Mouse (Mus musculus): Measurements from ENCODE around the gene Gimap4. TPM values are rescaled to one million over a fixed set of nuclear protein-coding genes. Genes with fewer than 3 reads are reported as not detected.

Gene Gimap4
- total and polyA plus RNA-seq, 2 experiments from 2014 or later = 0.48 to 0.77 TPM

GRCm38 (mm10) chr6:48737688-48738087 is 53.3 kb downstream of the Gimap4 start:
- H3K9ac ChIP-seq (replicated peaks; ENCODE audit: low read length, poor library complexity, severe bottlenecking) = no peak overlapping the region
- DNase-seq (ENCODE audit: low spot score) = no peak
- H3K27me3 ChIP-seq (ENCODE audit: insufficient read depth, low read length) = no peaks in the 10 kb centered on the region
- no peak overlapping the region for H3K4me2 ChIP-seq (ENCODE audit: low read depth, low read length, poor library complexity, severe bottlenecking)
- no peak for TF ChIP-seq CTCF (IDR thresholded peaks at IDR 0.05)
- no peaks in the 10 kb centered on the region for H3K9me3 ChIP-seq (ENCODE audit: low read length)
- no peak for ATAC-seq (ENCODE audit: low FRiP score)
- no peaks in the 10 kb centered on the region for H3K4me1 ChIP-seq (ENCODE audit: insufficient read depth, low read length)
- 92% methylated on average over 5 of the region's 5 CpGs for WGBS
- H3K27ac ChIP-seq (ENCODE audit: low read depth, low read length) = no peak overlapping the region
- no peak overlapping the region for H3K4me3 ChIP-seq (ENCODE audit: low read depth, low read length)
- no peaks in the 10 kb centered on the region for H3K36me3 ChIP-seq (ENCODE audit: insufficient read depth, low read length)

- Histone ChIP-seq H3K36me3 (ENCODE audit: insufficient read depth, low read length) (no peaks in the 10 kb centered on the region), H3K4me3 (ENCODE audit: low read depth, low read length) (no peak within 1 kb of the TSS), H3K9me3 (ENCODE audit: low read length) (no peaks in the 10 kb centered on the region), H3K4me1 (ENCODE audit: insufficient read depth, low read length) (no peaks in the 10 kb centered on the region), H3K27ac (ENCODE audit: low read depth, low read length) (no peak within 1 kb of the TSS), H3K9ac (replicated peaks; ENCODE audit: low read length, poor library complexity, severe bottlenecking) (no peak within 1 kb of the TSS), H3K4me2 (ENCODE audit: low read depth, low read length, poor library complexity, severe bottlenecking) (no peak within 1 kb of the TSS), H3K27me3 (ENCODE audit: insufficient read depth, low read length) (no peaks in the 10 kb centered on the region)
- 83% methylated on average over 15 of the region's 15 CpGs for WGBS
- TF ChIP-seq CTCF (IDR thresholded peaks at IDR 0.05) = no peak
- DNase-seq (ENCODE audit: low spot score) = no peak
- no peak for ATAC-seq (ENCODE audit: low FRiP score)
These were observed 54.8 kb downstream of the Gimap4 start, which contains the start of gene Gimap1 for GRCm38 (mm10) chr6:48738961-48739779. Gene Gimap1, plus strand, starts transcription at chr6:48739054.

GRCm38 (mm10) chr6:48739780-48740055 is 55.4 kb downstream of the Gimap4 start:
- ATAC-seq (ENCODE audit: low FRiP score) = no peak
- TF ChIP-seq CTCF (IDR thresholded peaks at IDR 0.05) = no peak
- Histone ChIP-seq H3K27me3 (ENCODE audit: insufficient read depth, low read length) (no peaks in the 10 kb centered on the region), H3K4me3 (ENCODE audit: low read depth, low read length) (no peak overlapping the region), H3K36me3 (ENCODE audit: insufficient read depth, low read length) (no peaks in the 10 kb centered on the region), H3K27ac (ENCODE audit: low read depth, low read length) (no peak overlapping the region), H3K9me3 (ENCODE audit: low read length) (no peaks in the 10 kb centered on the region), H3K9ac (replicated peaks; ENCODE audit: low read length, poor library complexity, severe bottlenecking) (no peak overlapping the region), H3K4me1 (ENCODE audit: insufficient read depth, low read length) (no peaks in the 10 kb centered on the region), H3K4me2 (ENCODE audit: low read depth, low read length, poor library complexity, severe bottlenecking) (no peak overlapping the region)
- WGBS = 90% methylated on average over 3 of the region's 3 CpGs
- DNase-seq (ENCODE audit: low spot score) = no peak

GRCm38 (mm10) chr6:48740501-48741169 is 56.3 kb downstream of the Gimap4 start:
- ATAC-seq (ENCODE audit: low FRiP score) (no peak), DNase-seq (ENCODE audit: low spot score) (no peak)
- Histone ChIP-seq H3K4me1 (ENCODE audit: insufficient read depth, low read length) (no peaks in the 10 kb centered on the region), H3K4me2 (ENCODE audit: low read depth, low read length, poor library complexity, severe bottlenecking) (no peak overlapping the region), H3K36me3 (ENCODE audit: insufficient read depth, low read length) (no peaks in the 10 kb centered on the region), H3K9me3 (ENCODE audit: low read length) (no peaks in the 10 kb centered on the region), H3K27ac (ENCODE audit: low read depth, low read length) (no peak overlapping the region), H3K4me3 (ENCODE audit: low read depth, low read length) (no peak overlapping the region), H3K27me3 (ENCODE audit: insufficient read depth, low read length) (no peaks in the 10 kb centered on the region), H3K9ac (replicated peaks; ENCODE audit: low read length, poor library complexity, severe bottlenecking) (no peak overlapping the region)
- WGBS = 77% methylated on average over 3 of the region's 3 CpGs
- no peak for TF ChIP-seq CTCF (IDR thresholded peaks at IDR 0.05)

GRCm38 (mm10) chr6:48741273-48741672 is 56.9 kb downstream of the Gimap4 start:
- DNase-seq (ENCODE audit: low spot score) (no peak), ATAC-seq (ENCODE audit: low FRiP score) (no peak)
- Histone ChIP-seq H3K9me3 (ENCODE audit: low read length) (no peaks in the 10 kb centered on the region), H3K9ac (replicated peaks; ENCODE audit: low read length, poor library complexity, severe bottlenecking) (no peak overlapping the region), H3K4me2 (ENCODE audit: low read depth, low read length, poor library complexity, severe bottlenecking) (no peak overlapping the region), H3K4me1 (ENCODE audit: insufficient read depth, low read length) (no peaks in the 10 kb centered on the region), H3K4me3 (ENCODE audit: low read depth, low read length) (no peak overlapping the region), H3K27me3 (ENCODE audit: insufficient read depth, low read length) (no peaks in the 10 kb centered on the region), H3K27ac (ENCODE audit: low read depth, low read length) (no peak overlapping the region), H3K36me3 (ENCODE audit: insufficient read depth, low read length) (no peaks in the 10 kb centered on the region)
- 16% methylated on average over 3 of the region's 3 CpGs for WGBS
- TF ChIP-seq CTCF (IDR thresholded peaks at IDR 0.05) = no peak

Other genes starting within 250 kb of the Gimap4 start
- 28.0 and 43.0 TPM in 2 replicates for gene Zfp467, start 238.7 kb upstream of the Gimap4 start, total RNA-seq (2014; rRNA removed)
- 41.7 and 44.6 TPM in 2 replicates for gene Zfp467, start 238.7 kb upstream of the Gimap4 start, polyA plus RNA-seq (2015; fragmentation: Nextera tagmentation; extraction: Ambion mirVana)
- gene Sspo, start 236.3 kb upstream of the Gimap4 start, total RNA-seq (2014; rRNA removed) = 4.6 and 7.3 TPM in 2 replicates
- gene Sspo, start 236.3 kb upstream of the Gimap4 start, polyA plus RNA-seq (2015; fragmentation: Nextera tagmentation; extraction: Ambion mirVana) = 0.67 and 1.2 TPM in 2 replicates
- gene Atp6v0e2, start 146.9 kb upstream of the Gimap4 start, total RNA-seq (2014; rRNA removed) = 398 and 447 TPM in 2 replicates
- 497 and 556 TPM in 2 replicates for gene Atp6v0e2, start 146.9 kb upstream of the Gimap4 start, polyA plus RNA-seq (2015; fragmentation: Nextera tagmentation; extraction: Ambion mirVana)
- 29.4 and 82.4 TPM in 2 replicates for gene Lrrc61, start 129.8 kb upstream of the Gimap4 start, total RNA-seq (2014; rRNA removed)
- 21.4 and 23.3 TPM in 2 replicates for gene Lrrc61, start 129.8 kb upstream of the Gimap4 start, polyA plus RNA-seq (2015; fragmentation: Nextera tagmentation; extraction: Ambion mirVana)
- 4.6 and 6.6 TPM in 2 replicates for gene Rarres2, start 111.8 kb upstream of the Gimap4 start, total RNA-seq (2014; rRNA removed)
- gene Rarres2, start 111.8 kb upstream of the Gimap4 start, polyA plus RNA-seq (2015; fragmentation: Nextera tagmentation; extraction: Ambion mirVana) = 7.4 and 10.6 TPM in 2 replicates
- not detected in 2 replicates for gene Gm45021, start 94.9 kb upstream of the Gimap4 start, total RNA-seq (2014; rRNA removed)
- not detected in 2 replicates for gene Gm45021, start 94.9 kb upstream of the Gimap4 start, polyA plus RNA-seq (2015; fragmentation: Nextera tagmentation; extraction: Ambion mirVana)
- 76.5 and 91.5 TPM in 2 replicates for gene Repin1, start 90.7 kb upstream of the Gimap4 start, total RNA-seq (2014; rRNA removed)
- gene Repin1, start 90.7 kb upstream of the Gimap4 start, polyA plus RNA-seq (2015; fragmentation: Nextera tagmentation; extraction: Ambion mirVana) = 41.2 and 42.8 TPM in 2 replicates
- not detected in 2 replicates for gene Gm44965, start 90.6 kb upstream of the Gimap4 start, total RNA-seq (2014; rRNA removed)
- gene Gm44965, start 90.6 kb upstream of the Gimap4 start, polyA plus RNA-seq (2015; fragmentation: Nextera tagmentation; extraction: Ambion mirVana) = 0.75 and 1.7 TPM in 2 replicates
- 8.6 and 9.5 TPM in 2 replicates for gene Zfp775, start 82.5 kb upstream of the Gimap4 start, total RNA-seq (2014; rRNA removed)
- 8.6 and 9.5 TPM in 2 replicates for gene Zfp775, start 82.5 kb upstream of the Gimap4 start, polyA plus RNA-seq (2015; fragmentation: Nextera tagmentation; extraction: Ambion mirVana)
- gene AI854703, start 57.8 kb upstream of the Gimap4 start, total RNA-seq (2014; rRNA removed) = 51.7 and 57.1 TPM in 2 replicates
- gene AI854703, start 57.8 kb upstream of the Gimap4 start, polyA plus RNA-seq (2015; fragmentation: Nextera tagmentation; extraction: Ambion mirVana) = 28.5 and 30.2 TPM in 2 replicates
- gene Gimap8, start 37.3 kb upstream of the Gimap4 start, total RNA-seq (2014; rRNA removed) = 0.60 and 0.76 TPM in 2 replicates
- 0.45 and 0.53 TPM in 2 replicates for gene Gimap8, start 37.3 kb upstream of the Gimap4 start, polyA plus RNA-seq (2015; fragmentation: Nextera tagmentation; extraction: Ambion mirVana)
- 0.55 and 0.71 TPM in 2 replicates for gene Gimap9, start 8.4 kb upstream of the Gimap4 start, total RNA-seq (2014; rRNA removed)
- gene Gimap9, start 8.4 kb upstream of the Gimap4 start, polyA plus RNA-seq (2015; fragmentation: Nextera tagmentation; extraction: Ambion mirVana) = 1.1 TPM in 2 replicates
- 3.0 and 6.1 TPM in 2 replicates for gene Gimap6, start 23.7 kb downstream of the Gimap4 start, total RNA-seq (2014; rRNA removed)
- gene Gimap6, start 23.7 kb downstream of the Gimap4 start, polyA plus RNA-seq (2015; fragmentation: Nextera tagmentation; extraction: Ambion mirVana) = 5.4 and 5.7 TPM in 2 replicates
- not detected in 2 replicates for gene Gm28053, start 34.1 kb downstream of the Gimap4 start, total RNA-seq (2014; rRNA removed)
- not detected in 2 replicates for gene Gm28053, start 34.1 kb downstream of the Gimap4 start, polyA plus RNA-seq (2015; fragmentation: Nextera tagmentation; extraction: Ambion mirVana)
- not detected in 2 replicates for gene Gimap7, start 34.1 kb downstream of the Gimap4 start, total RNA-seq (2014; rRNA removed)
- gene Gimap7, start 34.1 kb downstream of the Gimap4 start, polyA plus RNA-seq (2015; fragmentation: Nextera tagmentation; extraction: Ambion mirVana) = not detected in 2 replicates
- 1.6 and 2.1 TPM in 2 replicates for gene Gimap1, start 54.5 kb downstream of the Gimap4 start, total RNA-seq (2014; rRNA removed)
- gene Gimap1, start 54.5 kb downstream of the Gimap4 start, polyA plus RNA-seq (2015; fragmentation: Nextera tagmentation; extraction: Ambion mirVana) = 2.9 and 4.0 TPM in 2 replicates
- gene Gimap5, start 61.6 kb downstream of the Gimap4 start, total RNA-seq (2014; rRNA removed) = 0.33 and 0.38 TPM in 2 replicates
- 1.3 and 1.4 TPM in 2 replicates for gene Gimap5, start 61.6 kb downstream of the Gimap4 start, polyA plus RNA-seq (2015; fragmentation: Nextera tagmentation; extraction: Ambion mirVana)
- gene Gimap3, start 86.3 kb downstream of the Gimap4 start, total RNA-seq (2014; rRNA removed) = not detected in 2 replicates
- gene Gimap3, start 86.3 kb downstream of the Gimap4 start, polyA plus RNA-seq (2015; fragmentation: Nextera tagmentation; extraction: Ambion mirVana) = not detected in 2 replicates
- 15.1 and 24.3 TPM in 2 replicates for gene Tmem176a, start 156.4 kb downstream of the Gimap4 start, total RNA-seq (2014; rRNA removed)
- 27.0 and 31.6 TPM in 2 replicates for gene Tmem176a, start 156.4 kb downstream of the Gimap4 start, polyA plus RNA-seq (2015; fragmentation: Nextera tagmentation; extraction: Ambion mirVana)
- gene Tmem176b, start 156.9 kb downstream of the Gimap4 start, total RNA-seq (2014; rRNA removed) = 65.5 and 70.7 TPM in 2 replicates
- 107 and 112 TPM in 2 replicates for gene Tmem176b, start 156.9 kb downstream of the Gimap4 start, polyA plus RNA-seq (2015; fragmentation: Nextera tagmentation; extraction: Ambion mirVana)
- gene Aoc1, start 188.3 kb downstream of the Gimap4 start, total RNA-seq (2014; rRNA removed) = not detected in 2 replicates
- 0.14 and 0.23 TPM in 2 replicates for gene Aoc1, start 188.3 kb downstream of the Gimap4 start, polyA plus RNA-seq (2015; fragmentation: Nextera tagmentation; extraction: Ambion mirVana)
- not detected in 2 replicates for gene 1600015I10Rik, start 245.3 kb downstream of the Gimap4 start, total RNA-seq (2014; rRNA removed)
- gene 1600015I10Rik, start 245.3 kb downstream of the Gimap4 start, polyA plus RNA-seq (2015; fragmentation: Nextera tagmentation; extraction: Ambion mirVana) = not detected in 2 replicates